Mouse (Mus musculus) ES-Bruce4 (cell line): Measurements from ENCODE around the gene Sema5a. TPM values are rescaled to one million over a fixed set of nuclear protein-coding genes. Genes with fewer than 3 reads are reported as not detected.

Source experiments
- H3K27ac ChIP-seq: 2 replicates; pipeline ENCODE4 v1.5.1; 2012; ENCODE audit warnings: low read length, inconsistent platforms; ENCODE audit not compliant: insufficient read depth
- H3K27me3 ChIP-seq: 2 replicates; pipeline ENCODE4 v1.6.1; 2012; ENCODE audit warnings: mild to moderate bottlenecking, low read length, inconsistent platforms; ENCODE audit not compliant: control insufficient read depth, poor library complexity, insufficient read depth, severe bottlenecking
- H3K36me3 ChIP-seq: 2 replicates; pipeline ENCODE4 v1.6.1; 2012; ENCODE audit warnings: inconsistent platforms, mild to moderate bottlenecking, low read length, moderate library complexity; ENCODE audit not compliant: control insufficient read depth, poor library complexity, insufficient read depth, severe bottlenecking
- H3K4me1 ChIP-seq: one replicate; pipeline ENCODE4 v1.8.1; 2011; ENCODE audit warnings: low read length; ENCODE audit not compliant: control insufficient read depth, insufficient read depth
- H3K4me3 ChIP-seq: 2 replicates; pipeline ENCODE4 v1.5.1; 2011; ENCODE audit warnings: low read depth, mild to moderate bottlenecking, low read length
- H3K9ac ChIP-seq: 2 replicates; pipeline ENCODE4 v1.6.1; 2012; ENCODE audit warnings: low read depth, mild to moderate bottlenecking, inconsistent platforms; ENCODE audit not compliant: poor library complexity, severe bottlenecking
- H3K9me3 ChIP-seq: replicated peaks from 2 replicates; pipeline ENCODE4 v1.6.1; 2012; ENCODE audit warnings: mild to moderate bottlenecking, low read length, inconsistent platforms; ENCODE audit not compliant: control insufficient read depth, poor library complexity, insufficient read depth, severe bottlenecking
- CTCF ChIP-seq: IDR thresholded peaks from one replicate; pipeline ENCODE4 v1.8.1; 2011; ENCODE audit warnings: low read depth, low read length
- EP300 ChIP-seq: IDR thresholded peaks from 2 replicates; pipeline ENCODE4 v1.6.1; 2011; ENCODE audit warnings: low read depth, low read length; ENCODE audit not compliant: insufficient read depth
- POLR2A ChIP-seq: IDR thresholded peaks from one replicate; pipeline ENCODE4 v1.8.1; 2011; ENCODE audit warnings: low read length; ENCODE audit not compliant: insufficient read depth
- polyA plus RNA-seq: library from polyadenylated mRNA; stranded (reverse); fragments of >200 nt; gene quantifications from 2 replicates; pipeline ENCODE4 v1.2.4, GENCODE M21; 2011; ENCODE audit warnings: low read depth; ENCODE audit not compliant: missing spikeins, insufficient read depth, insufficient read length

The Sema5a gene
- polyA plus RNA-seq, 1 experiment, result 2.8 TPM

DNA sequence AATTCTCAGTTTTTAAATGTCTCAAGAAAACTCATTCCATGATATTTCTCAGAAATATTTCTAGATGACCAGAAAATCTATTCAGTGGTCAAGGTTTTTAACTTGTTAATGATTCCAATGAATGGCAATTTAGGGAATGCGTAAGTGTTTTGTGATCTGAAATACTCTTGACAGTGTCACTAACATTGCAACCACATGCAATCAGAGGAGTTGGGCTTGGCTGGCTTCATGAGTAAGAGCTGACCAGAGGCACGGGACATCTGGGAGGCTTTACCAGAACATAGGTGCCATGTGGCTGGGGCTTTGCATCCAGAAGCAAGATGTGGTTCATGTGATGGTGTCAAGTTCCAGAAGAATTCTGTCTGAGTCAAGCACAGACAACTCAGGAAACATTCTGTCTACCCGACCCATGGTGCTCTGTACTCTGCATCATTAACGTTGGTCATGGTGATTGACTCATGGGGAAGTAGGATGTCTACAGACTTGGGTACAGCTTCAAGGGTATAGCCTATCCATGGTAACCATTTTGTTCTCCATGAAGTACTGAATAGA is 138.4 kb downstream of the Sema5a start:
- no peaks in the 10 kb centered on the region for H3K27me3 ChIP-seq
- H3K36me3 ChIP-seq, result no peaks in the 10 kb centered on the region
- H3K9me3 ChIP-seq, result no peaks in the 10 kb centered on the region
- H3K27ac ChIP-seq, result no peak overlapping the region
- no peaks in the 10 kb centered on the region for H3K4me1 ChIP-seq
- H3K4me3 ChIP-seq, result no peak overlapping the region
- no peak overlapping the region for H3K9ac ChIP-seq
- TF ChIP-seq CTCF (no peak), EP300 (no peak), POLR2A (no peak)

DNA sequence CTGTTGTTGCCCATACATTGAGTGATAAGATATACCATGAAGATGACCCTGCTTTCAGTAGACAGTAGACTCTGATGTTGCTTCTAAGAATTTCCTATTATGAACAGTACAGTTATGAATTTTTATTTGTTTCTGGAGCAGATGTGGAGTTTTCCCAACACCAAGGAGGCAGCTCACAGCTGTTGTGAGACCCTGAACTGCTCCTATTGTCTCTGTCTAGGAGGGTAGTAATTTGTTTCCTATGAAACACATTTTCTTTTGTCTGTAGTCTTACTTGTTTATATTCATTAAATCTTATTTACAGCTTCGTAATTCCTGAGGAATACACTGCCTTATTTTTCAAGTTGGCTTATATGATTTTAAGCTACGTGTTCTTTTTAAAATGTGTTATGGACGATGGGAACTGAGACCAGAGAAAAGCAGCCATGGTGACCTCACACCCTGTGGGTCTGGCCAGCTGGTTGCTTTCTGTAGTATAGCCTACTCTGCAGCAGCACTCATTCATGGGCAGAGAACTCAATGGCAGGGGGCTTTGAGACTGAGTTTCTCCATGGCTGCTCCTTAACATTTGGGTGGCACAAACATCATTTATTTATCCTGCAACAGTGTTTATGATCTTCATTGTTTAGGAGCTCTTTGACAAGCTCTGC is 151.8 kb downstream of the Sema5a start:
- Histone ChIP-seq H3K4me1 (no peaks in the 10 kb centered on the region), H3K9ac (no peak overlapping the region), H3K4me3 (no peak overlapping the region), H3K36me3 (no peaks in the 10 kb centered on the region), H3K27ac (no peak overlapping the region), H3K27me3 (no peaks in the 10 kb centered on the region), H3K9me3 (no peaks in the 10 kb centered on the region)
- TF ChIP-seq POLR2A (no peak), EP300 (no peak), CTCF (no peak)

DNA sequence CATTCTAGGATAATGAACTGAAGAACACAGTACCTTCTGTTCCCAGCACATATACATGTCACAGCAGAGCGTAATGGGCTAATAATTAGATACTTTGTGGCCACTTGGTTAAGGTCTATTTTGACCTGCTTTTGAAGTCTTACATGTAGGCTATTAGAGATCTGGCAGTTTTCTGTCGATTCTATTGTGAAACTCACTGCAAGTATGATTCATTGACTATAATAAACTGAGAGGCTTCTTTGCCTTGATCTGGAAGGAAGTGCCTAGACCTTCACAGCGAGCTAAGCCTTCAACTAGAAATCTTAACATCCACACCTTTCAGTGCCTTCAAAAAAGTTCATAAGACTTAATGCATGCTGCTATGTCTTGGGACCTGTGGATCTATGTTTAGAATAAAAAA is 152.5 kb downstream of the Sema5a start:
- Histone ChIP-seq H3K9ac (no peak overlapping the region), H3K4me1 (no peaks in the 10 kb centered on the region), H3K27me3 (no peaks in the 10 kb centered on the region), H3K4me3 (no peak overlapping the region), H3K27ac (no peak overlapping the region), H3K36me3 (no peaks in the 10 kb centered on the region), H3K9me3 (no peaks in the 10 kb centered on the region)
- no peak for TF ChIP-seq CTCF
- TF ChIP-seq EP300, result no peak
- no peak for TF ChIP-seq POLR2A

DNA sequence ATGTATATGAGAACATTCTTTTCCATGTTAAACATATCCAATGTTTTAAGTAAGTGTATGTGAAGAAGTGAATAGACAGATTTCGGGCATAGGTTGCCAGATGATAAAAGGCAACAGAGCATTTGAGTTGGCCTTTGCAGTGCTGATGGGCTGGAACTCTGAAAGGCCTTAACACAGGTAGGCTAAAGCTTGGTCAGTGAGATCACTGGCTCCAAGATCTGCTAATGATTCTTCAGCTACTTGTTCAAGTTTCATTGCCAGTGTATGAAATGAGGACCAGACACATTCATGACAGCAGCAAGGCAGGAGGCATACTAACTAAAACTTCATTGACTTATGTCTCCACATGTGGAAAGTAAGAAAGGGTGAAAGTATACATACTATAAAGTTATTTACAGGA is 154.1 kb downstream of the Sema5a start:
- Histone ChIP-seq H3K4me3 (no peak overlapping the region), H3K9ac (no peak overlapping the region), H3K9me3 (no peaks in the 10 kb centered on the region), H3K27me3 (no peaks in the 10 kb centered on the region), H3K4me1 (no peaks in the 10 kb centered on the region), H3K27ac (no peak overlapping the region), H3K36me3 (no peaks in the 10 kb centered on the region)
- TF ChIP-seq POLR2A, result no peak
- TF ChIP-seq EP300, result no peak
- no peak for TF ChIP-seq CTCF

DNA sequence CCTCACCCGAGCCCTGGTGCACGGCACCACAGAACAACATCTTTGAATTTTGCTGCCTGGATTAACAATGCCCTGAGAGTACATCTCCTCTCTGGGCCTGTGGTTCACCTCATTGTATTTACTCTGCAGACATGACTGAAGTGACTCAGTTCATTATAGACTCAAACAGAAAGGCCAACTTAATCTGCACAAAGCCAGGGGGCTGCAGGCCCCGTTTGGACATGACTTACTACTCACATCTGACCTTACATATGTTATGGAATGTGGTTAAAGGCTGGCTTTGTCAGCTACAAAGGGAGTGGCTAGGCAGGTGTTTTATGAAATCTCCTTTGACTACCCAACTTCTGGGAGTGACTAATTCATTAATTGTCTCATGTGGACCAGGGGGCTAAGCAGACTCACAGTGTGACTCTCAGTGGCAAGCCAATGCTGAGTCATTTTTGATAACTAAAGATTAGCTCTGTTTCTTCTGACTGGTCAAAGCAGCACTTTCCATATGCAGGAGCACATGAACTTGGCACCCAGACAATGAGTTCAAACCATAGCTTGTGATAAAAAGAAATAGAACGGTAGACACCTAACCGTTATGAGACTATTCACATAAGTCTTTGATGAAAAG is 157.4 kb downstream of the Sema5a start:
- Histone ChIP-seq H3K9me3 (no peaks in the 10 kb centered on the region), H3K27me3 (no peaks in the 10 kb centered on the region), H3K4me3 (no peak overlapping the region), H3K27ac (no peak overlapping the region), H3K9ac (no peak overlapping the region), H3K4me1 (no peaks in the 10 kb centered on the region), H3K36me3 (no peaks in the 10 kb centered on the region)
- no peak for TF ChIP-seq EP300
- no peak for TF ChIP-seq POLR2A
- TF ChIP-seq CTCF, result no peak

DNA sequence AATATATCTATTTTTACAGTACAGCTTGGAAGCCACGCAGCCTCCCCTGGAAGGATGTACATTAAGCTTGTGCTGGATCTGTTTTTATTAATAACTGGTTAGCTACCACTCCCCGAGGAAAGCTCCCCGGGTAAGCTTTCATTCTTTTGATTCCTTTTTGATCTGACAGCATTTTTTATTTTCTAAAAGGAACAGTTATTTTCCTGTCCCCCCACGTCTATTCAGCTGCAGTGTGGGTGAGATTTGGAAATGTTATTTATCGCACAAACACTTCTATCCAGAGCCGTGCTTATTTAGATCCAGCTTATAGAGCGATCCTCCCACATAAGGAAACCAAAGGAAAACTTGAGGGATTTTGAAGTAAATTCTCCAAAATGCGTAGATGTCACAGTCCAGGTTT is 158.7 kb downstream of the Sema5a start:
- Histone ChIP-seq H3K9me3 (no peaks in the 10 kb centered on the region), H3K27ac (no peak overlapping the region), H3K4me1 (no peaks in the 10 kb centered on the region), H3K9ac (no peak overlapping the region), H3K27me3 (no peaks in the 10 kb centered on the region), H3K36me3 (no peaks in the 10 kb centered on the region), H3K4me3 (no peak overlapping the region)
- TF ChIP-seq CTCF (no peak), EP300 (no peak), POLR2A (no peak)
